Mouse (Mus musculus) layer of hippocampus, postnatal 36 days (tissue): Measurements from ENCODE around the gene Pcsk1n. TPM values are rescaled to one million over a fixed set of nuclear protein-coding genes. Genes with fewer than 3 reads are reported as not detected.
"Not testable (repeated sequence)": the region's sequence is repeated elsewhere in the genome, so short reads cannot be mapped to it uniquely, and the experiment has no call there.

ENCODE experiments used
- DNase-seq, 2 experiments: peaks; one replicate each; pipeline ENCODE4 v3.0.0; 2022
- total RNA-seq, 2 experiments: library from RNA; stranded (reverse); gene quantifications; 2 replicates each; pipeline ENCODE4 v1.2.3; 2021

The Pcsk1n gene
- total RNA-seq = 100 to 1,000 TPM; 365 to 412 TPM

DNA sequence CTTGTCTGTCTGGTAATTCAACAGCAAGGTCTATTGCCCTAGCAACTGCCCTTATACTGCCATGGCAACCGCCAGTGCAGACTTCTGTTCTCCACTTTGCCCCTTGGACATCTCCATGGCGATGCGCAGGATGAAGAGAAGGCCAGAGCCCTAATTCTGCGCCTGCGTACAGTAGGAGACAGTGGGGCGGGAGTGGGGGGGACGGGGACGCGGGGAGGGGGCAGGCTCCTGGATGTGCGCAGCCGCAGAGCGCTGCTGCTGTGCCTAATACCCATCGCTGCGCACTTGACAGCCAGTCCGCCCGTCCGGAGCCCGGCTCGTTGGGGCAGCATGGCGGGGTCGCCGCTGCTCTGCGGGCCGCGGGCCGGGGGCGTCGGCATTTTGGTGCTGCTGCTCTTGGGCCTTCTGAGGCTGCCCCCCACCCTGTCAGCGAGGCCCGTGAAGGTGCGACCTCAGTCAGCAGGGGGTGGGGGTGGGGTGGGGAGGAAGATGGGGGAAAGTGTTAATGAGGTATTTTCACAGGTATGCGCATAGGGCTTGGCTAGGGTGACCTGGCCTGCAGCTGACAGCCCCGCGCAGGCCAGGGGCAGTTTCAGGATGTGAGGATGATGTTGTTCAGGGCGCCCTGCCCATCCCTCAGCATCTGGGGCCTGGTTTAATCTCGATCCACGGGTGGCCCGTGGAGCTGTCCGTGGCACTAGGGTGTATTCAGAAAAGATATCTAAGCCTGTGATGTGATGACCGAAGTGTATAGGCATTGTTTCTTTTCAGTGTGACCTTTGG is at the start of gene Pcsk1n:
Gene Pcsk1n, plus strand, starts transcription at position 222 of the 783 bp plus-strand sequence.
- DNase-seq = peak; percentile 32 to 33

DNA sequence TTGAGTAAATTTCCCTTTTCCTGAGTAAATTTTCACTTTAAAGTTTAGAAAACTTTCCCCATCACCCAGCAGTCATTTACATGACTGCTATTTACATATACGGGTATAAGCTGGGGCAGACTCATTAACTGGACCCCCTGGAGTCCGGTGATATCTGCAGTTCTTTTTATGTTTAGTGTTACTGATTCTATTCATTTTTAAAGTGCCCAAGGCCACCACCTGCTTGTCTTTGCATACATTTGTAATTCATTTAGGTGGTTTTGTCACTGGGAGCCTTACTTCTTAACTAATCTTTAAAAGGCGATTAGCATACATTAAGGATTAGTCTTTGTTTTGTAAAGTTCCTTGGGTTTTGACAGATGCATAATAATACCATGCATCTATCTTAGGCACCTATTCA is 49.8 kb upstream of the Pcsk1n start:
- DNase-seq = no peak

DNA sequence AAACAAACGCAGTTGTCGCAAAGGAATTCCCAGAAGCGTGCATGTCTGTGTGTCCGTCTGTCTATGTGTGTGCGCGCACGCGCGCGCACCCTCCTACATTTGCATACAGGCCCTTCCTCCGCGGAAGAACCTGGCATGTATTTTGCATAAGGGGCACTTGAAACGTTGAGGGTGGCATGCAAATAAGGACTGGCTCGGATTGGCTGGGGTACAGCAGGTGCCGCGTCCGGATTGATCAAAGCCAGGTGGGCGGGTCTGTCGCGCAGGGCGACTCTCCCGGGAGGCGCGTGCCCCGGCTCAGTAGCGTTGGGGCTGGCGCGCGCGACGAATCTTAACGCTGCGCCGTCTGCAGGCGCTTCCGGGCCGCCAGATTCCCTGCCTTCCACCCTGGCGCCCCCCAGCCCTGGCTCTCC is 41.6 kb upstream of the Pcsk1n start, which contains the start of gene Pim2:
Gene Pim2, plus strand, starts transcription at position 256 of the 413 bp plus-strand sequence.
- peak; percentile 73 to 76 for DNase-seq

DNA sequence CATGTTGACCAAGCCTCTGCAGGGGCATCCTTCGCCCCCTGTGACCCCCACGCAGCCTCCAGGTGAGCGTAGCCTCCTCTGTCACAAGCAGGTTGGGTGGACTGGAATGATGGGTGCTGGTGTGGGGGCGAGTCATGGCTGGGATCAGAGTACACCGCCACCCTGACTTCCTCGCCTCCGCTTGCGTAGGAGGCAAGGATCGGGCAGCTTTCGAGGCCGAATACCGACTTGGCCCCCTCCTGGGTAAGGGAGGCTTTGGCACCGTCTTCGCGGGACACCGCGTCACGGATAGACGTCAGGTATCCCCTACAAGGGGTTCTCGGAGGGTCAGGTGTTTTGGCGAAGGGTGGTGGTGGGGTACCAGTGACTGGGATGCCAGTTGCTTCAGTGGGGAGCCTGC is 41.1 kb upstream of the Pcsk1n start:
- DNase-seq = peak; percentile 25 to 32

DNA sequence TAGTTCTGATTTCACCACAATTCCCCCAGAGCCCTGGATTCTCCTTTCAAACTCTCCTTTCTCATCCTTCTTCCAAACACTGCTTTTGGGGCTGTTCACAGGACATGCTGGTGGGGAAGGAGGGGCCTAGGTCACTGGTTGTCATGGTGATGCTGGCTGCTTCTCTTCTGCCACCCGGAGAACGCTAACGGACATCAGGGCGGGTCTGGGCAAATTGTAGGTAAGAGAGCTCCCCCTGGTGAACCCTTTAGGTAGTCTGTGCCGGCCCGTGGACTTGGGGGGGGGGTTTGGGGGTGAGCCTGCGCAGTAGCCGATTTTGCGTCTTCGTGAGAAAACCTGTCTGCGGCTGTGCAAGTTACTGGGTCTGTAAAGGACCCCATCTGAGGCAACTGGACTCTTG is 39.8 kb upstream of the Pcsk1n start:
- peak; percentile 49 to 50 for DNase-seq

DNA sequence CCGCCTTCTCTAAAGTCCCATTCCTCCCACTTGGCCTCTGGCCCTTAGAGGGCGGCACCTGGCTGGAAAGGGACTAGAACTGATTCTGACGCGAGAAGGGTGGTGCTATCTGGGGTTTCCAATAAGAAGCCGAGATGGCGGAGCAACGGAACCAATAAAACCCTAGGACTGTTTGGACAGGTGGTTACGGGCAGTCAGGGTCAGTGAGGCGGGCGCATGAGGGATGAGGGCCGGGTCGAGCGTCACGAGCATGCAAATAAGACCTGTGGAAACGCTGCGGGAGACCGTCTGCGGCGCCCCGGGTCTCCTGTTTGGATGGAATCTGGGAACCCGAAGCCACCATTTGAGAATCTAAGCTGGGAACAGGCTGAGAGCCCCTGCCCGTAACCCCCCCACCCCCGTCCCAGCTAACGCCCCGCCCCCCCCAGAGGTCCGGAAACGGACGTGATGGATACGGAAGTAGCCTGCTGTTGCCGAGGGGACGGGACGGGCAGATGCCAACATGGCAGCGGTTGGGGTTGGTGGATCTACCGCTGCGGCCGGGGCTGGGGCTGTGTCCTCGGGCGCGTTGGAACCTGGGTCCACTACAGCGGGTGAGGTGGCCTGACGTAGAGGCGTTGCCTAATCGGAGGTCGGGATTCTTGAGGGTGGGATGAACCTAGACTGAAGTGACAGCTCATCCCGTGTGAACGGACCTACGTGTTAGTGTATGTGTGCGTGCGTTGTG is 35.6 kb upstream of the Pcsk1n start, which contains the start of gene Slc35a2:
Gene Slc35a2, plus strand, starts transcription at position 188 of the 727 bp plus-strand sequence.
- peak; percentile 68 to 72 for DNase-seq

DNA sequence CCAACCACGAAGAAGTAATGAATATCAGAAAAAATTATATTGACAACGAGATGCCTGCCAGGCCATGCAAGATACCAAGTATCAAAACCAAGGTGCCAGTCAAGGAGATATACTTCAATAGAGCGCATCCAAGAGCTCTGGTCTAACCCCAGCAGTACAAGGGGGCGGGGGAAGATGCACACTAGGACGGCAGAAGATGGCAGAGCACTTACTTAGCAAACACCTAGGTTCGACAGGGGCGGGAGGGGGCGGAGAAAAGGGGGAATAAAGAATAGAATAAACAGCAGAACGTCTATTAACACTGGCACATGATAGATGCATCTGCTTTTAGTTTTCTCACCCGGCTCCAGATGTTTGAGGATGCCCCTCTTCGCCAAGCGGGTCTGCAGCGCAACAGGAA is 21.4 kb upstream of the Pcsk1n start:
- DNase-seq = no peak

DNA sequence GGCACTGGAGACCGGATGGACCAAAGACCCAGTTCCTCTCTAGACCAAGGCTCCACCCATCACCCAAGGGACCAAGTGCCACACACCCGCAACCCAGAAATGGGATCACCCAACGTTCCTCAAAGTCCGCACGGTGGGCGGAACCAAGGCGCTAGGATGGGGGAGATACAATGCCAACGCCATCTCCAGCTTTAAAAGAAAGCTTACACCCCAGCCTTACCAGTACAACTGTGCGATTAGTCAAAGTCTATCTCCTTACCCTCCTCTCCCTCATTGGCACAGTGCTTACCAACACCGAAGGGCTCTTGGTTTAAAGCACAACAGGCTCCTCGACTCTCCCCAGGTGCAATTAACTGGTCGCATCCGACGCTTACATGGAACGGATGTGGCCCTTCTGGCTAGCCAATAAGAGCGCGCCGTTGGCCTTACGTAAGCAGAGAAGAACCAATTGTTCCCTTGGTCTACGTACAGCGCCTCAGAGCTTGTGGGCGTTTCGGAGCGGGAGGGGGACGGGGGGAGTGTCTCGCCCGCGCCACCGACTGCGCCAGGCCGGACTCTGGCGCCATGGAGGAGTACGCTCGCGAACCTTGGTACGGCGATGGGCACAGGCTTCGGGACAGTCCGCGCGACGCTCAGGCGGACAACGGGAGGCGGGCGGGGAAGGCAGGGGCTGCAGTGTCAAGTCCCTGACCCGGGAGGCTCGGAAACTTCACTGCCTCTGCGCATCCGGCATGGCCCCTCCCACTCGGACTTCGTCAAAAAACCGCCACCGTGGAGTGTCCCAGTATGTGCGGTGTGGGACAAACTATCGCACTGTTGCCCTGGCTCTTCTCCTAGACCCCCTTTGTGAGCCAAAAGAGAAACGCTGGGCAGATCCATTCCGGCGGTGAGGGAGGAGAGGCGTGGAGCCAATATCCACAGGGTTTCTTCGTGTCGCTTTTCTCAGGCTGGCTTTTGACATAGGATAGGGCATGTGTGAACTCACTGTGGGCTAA is 20.4 kb upstream of the Pcsk1n start, which contains the start of the genes Pqbp1 and Timm17b:
Gene Pqbp1, minus strand, starts transcription at position 390 of the 995 bp plus-strand sequence.
Gene Timm17b, plus strand, starts transcription at position 478 of the 995 bp plus-strand sequence.
- DNase-seq = peak; percentile 83 to 86

DNA sequence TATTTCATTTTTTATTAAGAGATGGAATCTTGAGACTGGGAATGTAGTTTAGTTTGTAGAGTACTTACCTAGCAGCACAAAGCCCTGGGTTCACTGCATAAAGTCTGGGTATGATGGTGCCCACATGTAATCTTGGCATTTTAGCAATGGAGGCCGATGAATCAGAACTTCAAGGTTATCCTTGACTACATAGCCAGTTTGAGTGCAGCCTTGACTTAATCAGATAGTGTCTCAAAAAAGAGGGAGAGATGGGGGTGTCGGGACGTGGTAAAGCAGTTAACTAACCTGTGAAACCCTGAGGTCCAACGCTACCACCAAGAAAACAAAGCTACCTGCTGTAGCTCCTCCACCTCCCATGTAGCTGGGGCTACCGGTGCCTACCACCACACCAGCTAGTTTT is 15.2 kb upstream of the Pcsk1n start:
- DNase-seq = no peak

DNA sequence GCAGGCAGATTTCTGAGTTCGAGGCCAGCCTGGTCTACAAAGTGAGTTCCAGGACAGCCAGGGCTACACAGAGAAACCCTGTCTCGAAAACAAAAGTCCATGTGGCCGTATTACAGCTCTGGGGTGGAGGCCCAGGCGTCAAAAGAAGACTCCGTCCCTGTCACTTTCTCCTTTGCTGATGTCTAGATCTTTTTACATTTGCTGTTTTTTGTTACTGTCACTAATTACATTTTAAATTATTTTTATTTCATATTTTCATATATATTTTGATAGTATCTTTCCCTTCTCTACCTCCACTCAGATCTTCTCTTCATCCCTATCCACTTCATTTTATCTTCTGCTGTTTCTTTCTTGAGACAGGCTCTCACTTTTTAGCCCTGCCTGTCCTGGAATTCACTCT is 11.9 kb upstream of the Pcsk1n start, which contains the start of gene Gm10491:
Gene Gm10491, minus strand, starts transcription at position 101 of the 400 bp plus-strand sequence.
- DNase-seq = no peak

DNA sequence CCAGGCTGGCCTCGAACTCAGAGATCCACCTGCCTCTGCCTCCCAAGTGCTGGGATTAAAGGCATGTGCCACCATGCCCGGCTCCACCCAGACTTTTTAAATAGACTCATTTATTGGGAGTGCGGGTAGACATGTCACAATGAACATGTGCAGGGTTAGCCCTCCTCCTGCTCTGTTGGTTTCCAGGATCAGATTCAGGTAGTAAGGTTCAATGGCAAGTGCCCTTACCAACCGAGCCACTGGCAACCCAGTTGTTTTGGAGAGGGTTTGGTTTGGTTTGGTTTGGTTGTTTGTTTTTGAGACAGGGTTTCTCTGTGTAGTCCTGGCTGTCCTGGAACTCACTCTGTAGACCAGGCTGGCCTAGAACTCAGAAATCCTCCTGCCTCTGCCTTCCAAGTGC is 10.4 kb upstream of the Pcsk1n start, which contains the start of gene Gm10490:
Gene Gm10490, plus strand, starts transcription at position 301 of the 400 bp plus-strand sequence.
- DNase-seq = not testable (repeated sequence)

DNA sequence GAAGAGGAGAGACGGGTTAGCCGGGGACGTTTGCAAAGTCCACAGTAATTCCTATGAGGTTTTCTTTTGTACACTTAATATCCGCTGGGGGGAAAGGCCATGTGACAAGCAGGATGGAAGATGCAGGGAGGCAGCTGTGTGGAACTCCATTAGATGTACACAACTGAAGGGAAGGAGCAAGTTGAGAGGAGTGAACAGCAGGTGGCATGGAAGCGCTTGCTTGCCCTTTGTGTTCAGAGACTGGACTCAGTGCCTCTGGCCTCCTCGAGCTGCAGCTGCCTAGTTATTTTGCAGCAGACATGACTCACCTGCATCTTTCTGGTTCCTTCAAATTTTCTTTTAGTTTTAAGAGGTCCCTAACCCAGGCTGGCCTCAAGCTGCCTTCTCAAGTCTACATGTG is 9.1 kb upstream of the Pcsk1n start:
- DNase-seq = no peak

DNA sequence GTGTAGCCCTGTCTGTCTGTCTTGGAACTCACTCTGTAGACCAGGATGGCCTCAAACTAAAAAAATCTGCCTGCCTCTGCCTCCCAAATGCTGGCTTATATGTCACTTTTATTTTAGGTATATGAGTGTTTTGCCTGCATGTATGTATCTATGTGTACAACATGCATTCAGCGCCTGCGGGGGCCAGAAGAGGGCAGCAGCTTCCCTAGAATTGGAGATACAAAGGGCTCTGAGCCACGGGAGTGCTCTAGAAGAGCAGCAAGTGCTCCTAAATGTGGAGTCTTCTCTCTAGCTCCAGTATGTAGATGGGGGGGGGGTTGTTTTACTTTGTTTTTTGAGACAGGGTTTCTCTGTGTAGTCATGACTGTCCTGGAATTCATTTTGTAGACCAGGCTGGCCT is 4.0 kb upstream of the Pcsk1n start:
- not testable (repeated sequence) for DNase-seq

DNA sequence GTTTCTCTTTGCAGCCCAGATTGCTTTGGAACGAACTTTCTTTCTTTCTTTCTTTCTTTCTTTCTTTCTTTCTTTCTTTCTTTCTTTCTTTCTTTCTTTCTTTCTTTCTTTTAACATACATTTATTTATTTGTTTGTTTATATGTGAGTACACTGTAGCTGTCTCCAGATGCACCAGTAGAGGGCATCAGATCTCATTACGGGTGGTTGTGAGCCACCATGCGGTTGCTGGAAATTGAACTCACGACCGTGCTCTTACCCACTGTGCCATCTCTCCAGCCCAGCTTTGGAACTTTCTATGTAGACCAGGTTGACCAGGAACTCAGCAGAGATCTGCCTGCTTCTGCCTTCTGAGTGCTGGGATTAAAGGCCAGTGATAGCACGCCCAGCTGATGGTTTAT is 1.7 kb upstream of the Pcsk1n start:
- DNase-seq = not testable (repeated sequence)

DNA sequence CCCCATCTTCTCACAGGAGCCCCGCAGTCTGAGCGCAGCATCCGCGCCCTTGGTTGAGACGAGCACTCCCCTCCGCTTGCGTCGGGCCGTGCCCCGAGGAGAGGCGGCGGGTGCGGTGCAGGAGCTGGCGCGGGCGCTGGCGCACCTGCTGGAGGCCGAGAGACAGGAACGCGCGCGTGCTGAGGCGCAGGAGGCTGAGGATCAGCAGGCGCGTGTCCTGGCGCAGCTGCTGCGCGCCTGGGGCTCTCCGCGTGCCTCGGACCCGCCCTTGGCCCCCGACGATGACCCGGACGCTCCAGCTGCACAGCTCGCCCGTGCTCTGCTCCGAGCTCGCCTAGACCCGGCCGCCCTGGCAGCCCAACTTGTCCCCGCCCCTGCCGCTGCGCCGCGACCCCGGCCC is 2.4 kb downstream of the Pcsk1n start:
- DNase-seq = no peak

DNA sequence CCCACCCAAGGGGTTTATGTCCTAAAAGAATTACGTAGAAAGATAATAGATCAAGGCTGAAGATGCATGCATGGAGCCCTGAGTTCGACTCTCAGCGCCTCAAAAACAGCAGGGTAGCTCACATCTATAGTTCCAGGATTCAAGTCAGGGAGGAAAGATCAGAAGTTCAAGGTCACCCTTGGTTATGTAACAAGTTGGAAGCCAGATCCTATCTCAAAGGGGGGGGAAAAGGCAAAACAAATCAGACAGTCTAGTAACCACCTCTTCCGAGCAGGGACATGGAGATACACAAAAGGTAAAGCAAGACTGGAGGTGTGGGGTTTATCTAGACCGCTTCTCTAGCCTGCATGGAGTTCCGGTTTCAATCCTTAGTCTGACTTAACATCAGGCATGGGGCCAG is 6.6 kb downstream of the Pcsk1n start:
- no peak for DNase-seq

DNA sequence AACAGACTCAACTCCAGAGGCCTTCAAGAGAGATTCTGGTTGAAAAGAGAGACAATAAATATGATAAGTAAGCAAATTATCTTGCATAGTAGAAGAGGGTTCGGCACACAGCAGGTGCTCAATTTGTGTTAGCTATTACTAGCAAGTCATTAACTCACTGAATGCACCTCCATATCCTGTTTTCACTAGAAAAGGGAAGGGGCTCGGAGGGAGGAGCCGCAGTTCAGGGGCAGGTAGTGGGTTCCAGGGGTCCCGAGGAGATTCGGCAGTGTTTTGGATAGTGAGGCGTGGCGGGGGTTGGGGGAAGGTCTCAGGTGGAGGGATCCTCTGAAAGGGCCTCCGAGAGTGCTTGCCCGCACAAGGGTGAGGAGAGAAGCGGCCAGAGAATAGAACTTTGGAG is 7.5 kb downstream of the Pcsk1n start:
- DNase-seq = no peak

DNA sequence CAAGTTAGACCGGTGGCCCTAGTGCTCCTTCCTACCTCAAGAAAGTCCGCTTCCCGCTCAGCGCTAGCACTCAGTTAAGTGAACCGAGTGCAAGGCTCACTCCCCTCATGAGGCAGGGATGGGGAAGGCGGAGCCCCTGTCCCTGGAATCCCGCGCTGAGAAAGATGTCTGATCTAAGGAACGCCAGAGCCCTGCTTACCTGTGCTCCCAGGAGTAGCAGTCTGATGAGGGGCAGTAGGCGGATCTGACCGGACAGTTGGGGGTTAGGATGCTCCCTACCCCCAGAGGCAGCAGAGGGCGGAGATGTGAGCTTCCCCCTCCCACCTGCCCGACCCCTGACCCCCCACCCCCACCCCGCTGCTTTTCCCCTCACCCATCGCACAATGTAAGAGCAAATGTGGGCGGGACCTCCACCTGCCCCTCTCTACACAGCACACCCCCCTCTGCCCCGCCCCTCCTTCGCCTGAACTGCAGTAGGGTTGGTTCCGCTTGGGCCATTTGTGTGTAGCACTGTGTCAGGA is 8.7 kb downstream of the Pcsk1n start, which contains the start of gene Eras:
Gene Eras, minus strand, starts transcription at position 338 of the 521 bp plus-strand sequence.
- DNase-seq = no peak

DNA sequence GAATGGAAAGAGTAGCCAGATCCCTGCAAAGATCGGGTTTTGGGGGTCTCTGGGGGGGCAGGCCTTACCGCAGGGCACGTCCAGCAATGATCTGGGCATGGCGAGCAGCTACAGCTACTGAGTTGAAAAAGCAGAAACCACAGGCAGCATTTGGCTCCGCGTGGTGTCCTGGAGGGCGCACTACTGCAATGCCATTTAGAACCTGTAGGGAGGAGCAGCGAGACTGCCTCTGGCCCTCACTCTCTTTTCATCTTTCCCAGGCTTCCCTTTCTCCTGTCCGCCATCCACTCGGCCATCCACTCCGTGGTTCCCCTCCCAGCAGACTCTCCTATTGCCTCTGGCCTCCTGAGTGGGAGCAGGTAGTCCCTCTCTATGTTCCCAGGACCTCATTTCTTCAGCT is 17.3 kb downstream of the Pcsk1n start:
- no peak for DNase-seq

DNA sequence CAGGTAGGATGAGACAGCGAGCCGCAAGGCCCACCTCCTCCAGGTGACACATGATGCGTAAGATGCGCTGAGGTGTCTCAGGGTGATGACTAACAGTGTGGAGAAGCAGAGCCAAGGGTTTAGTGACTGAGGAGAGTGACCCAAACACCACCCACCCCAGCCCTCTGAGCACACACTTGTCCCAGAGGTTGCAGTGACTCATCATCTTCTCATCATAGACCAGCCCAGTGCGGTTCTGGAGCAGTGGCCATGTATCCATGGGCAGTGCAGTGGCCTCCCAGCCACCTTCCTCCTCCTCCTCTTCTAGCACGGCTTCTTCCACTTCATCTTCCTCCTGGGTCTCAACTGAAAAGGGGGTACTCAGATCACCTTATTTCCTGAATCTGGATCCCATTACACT is 18.0 kb downstream of the Pcsk1n start:
- no peak for DNase-seq

DNA sequence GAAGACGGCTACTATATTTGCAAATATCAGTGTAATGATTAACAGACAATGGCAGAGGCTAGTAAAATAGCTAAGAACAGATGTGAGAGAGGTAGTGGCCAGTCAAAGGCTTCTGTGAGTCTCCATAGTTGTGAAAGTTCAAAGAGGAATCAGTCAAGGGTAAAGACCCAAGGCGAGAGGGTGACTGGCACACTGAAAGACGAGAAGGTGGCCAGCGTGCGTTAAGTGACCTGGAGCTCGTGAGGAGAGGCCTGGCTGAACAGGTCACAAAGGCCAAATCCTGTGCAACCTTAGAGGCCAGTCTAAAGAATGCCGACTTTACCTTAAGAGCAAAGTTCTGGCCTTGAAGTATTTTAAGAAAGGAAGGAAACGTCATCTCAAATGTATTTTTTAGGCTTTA is 26.0 kb downstream of the Pcsk1n start:
- no peak for DNase-seq
